In genomic region chr11:78952467-78952866, GRCm38 (mm10) we compare ENCODE assay signal across 8 mouse cellular contexts. TPM values are rescaled to one million over a fixed set of nuclear protein-coding genes. Genes with fewer than 3 reads are reported as not detected.
A peak's percentile ranks its signal among the peaks of the same experiment; 100 is the strongest.
DNase-seq lines count a peak whose midpoint lies in the region; ATAC-seq and TF ChIP-seq lines count a peak whose summit lies in the region.

No protein-coding gene starts in this region.

- 8% methylated on average over 17 of the region's 17 CpGs for WGBS in heart, embryonic 12.5 days
- 8% methylated on average over 17 of the region's 17 CpGs for WGBS in embryonic facial prominence, embryonic 10.5 days

- TF ChIP-seq POLR2A in ES-Bruce4 (IDR thresholded peaks at IDR 0.05; ENCODE audit: insufficient read depth, low read length) (no peak), myocyte (IDR thresholded peaks at IDR 0.05; ENCODE audit: insufficient read length, low read depth) (no peak)

- H3K79me2 ChIP-seq in myocyte (ENCODE audit: control insufficient read depth, insufficient read depth) = no peaks in the 10 kb centered on the region

- DNase-seq in heart, adult 11 months = no peak
- DNase-seq in embryonic facial prominence, embryonic 10.5 days (ENCODE audit: low spot score) = peak; percentile 80
- peak; percentile 18 for DNase-seq in induced T-regulatory cell, adult 2 months (ENCODE audit: low read depth)
- no peak for DNase-seq in left cerebral cortex, postnatal 10 days (ENCODE audit: extremely low spot score in 1 of 2, low spot score in 2 of 2)

- H3K27ac ChIP-seq in heart, embryonic 12.5 days (ENCODE audit: poor library complexity, severe bottlenecking) = no peak overlapping the region
- no peak overlapping the region for H3K27ac ChIP-seq in ES-Bruce4 (ENCODE audit: insufficient read depth, low read length)
- no peak overlapping the region for H3K27ac ChIP-seq in embryonic facial prominence, embryonic 10.5 days (replicated peaks)

- intact Hi-C loops in left cerebral cortex, postnatal 10 days (cut with DNase I) = loop anchor here (5.0 kb wide), 1 partner anchor 410 kb away; no protein-coding TSS in a partner anchor

- no peaks in the 10 kb centered on the region for H3K9me3 ChIP-seq in heart, embryonic 12.5 days (replicated peaks)
- H3K9me3 ChIP-seq in ES-Bruce4 (replicated peaks; ENCODE audit: control insufficient read depth, insufficient read depth, low read length, poor library complexity, severe bottlenecking) = no peaks in the 10 kb centered on the region
- no peaks in the 10 kb centered on the region for H3K9me3 ChIP-seq in embryonic facial prominence, embryonic 10.5 days

- no peak for TF ChIP-seq CTCF in ES-Bruce4 (IDR thresholded peaks at IDR 0.05; ENCODE audit: low read depth, low read length)

- no peak overlapping the region for H3K4me3 ChIP-seq in heart, embryonic 12.5 days
- H3K4me3 ChIP-seq in ES-Bruce4 (ENCODE audit: low read depth, low read length) (peak overlapping the region; percentile 36), myocyte (no peak overlapping the region)
- H3K4me3 ChIP-seq in embryonic facial prominence, embryonic 10.5 days = peak overlapping the region; percentile 29; the same call in 1 of the 2 replicates

- no peaks in the 10 kb centered on the region for H3K36me3 ChIP-seq in heart, embryonic 12.5 days
- H3K36me3 ChIP-seq in ES-Bruce4 (ENCODE audit: control insufficient read depth, insufficient read depth, low read length, poor library complexity, severe bottlenecking) (no peaks in the 10 kb centered on the region), myocyte (ENCODE audit: control insufficient read depth, insufficient read depth) (no peaks in the 10 kb centered on the region)
- no peaks in the 10 kb centered on the region for H3K36me3 ChIP-seq in embryonic facial prominence, embryonic 10.5 days (replicated peaks)

- peaks cover 5% of the 10 kb centered on the region; the same call in 1 of the 2 replicates for H3K4me1 ChIP-seq in heart, embryonic 12.5 days (replicated peaks)
- no peaks in the 10 kb centered on the region for H3K4me1 ChIP-seq in ES-Bruce4 (ENCODE audit: control insufficient read depth, insufficient read depth, low read length)
- peaks cover 4% of the 10 kb centered on the region for H3K4me1 ChIP-seq in embryonic facial prominence, embryonic 10.5 days

- no peak for ATAC-seq in heart, embryonic 12.5 days (ENCODE audit: insufficient number of reproducible peaks, low FRiP score)
- ATAC-seq in monocyte, adult 5-6 weeks (replicated peaks; ENCODE audit: insufficient number of reproducible peaks, low FRiP score, low TSS enrichment, poor library complexity, severe bottlenecking) = no peak

- H3K27me3 ChIP-seq in heart, embryonic 12.5 days (replicated peaks) = peaks cover 58% of the 10 kb centered on the region
- no peaks in the 10 kb centered on the region for H3K27me3 ChIP-seq in ES-Bruce4 (ENCODE audit: control insufficient read depth, insufficient read depth, low read length, poor library complexity, severe bottlenecking)
- peaks cover 31% of the 10 kb centered on the region for H3K27me3 ChIP-seq in embryonic facial prominence, embryonic 10.5 days (replicated peaks; ENCODE audit: low read depth, poor library complexity, severe bottlenecking)
- peaks cover 81% of the 10 kb centered on the region for H3K27me3 ChIP-seq in myocyte (ENCODE audit: control insufficient read depth, insufficient read depth, insufficient read length)

- H3K4me2 ChIP-seq in heart, embryonic 12.5 days = peak overlapping the region; percentile 44
- H3K4me2 ChIP-seq in myocyte (ENCODE audit: low read depth) = no peak overlapping the region

- no peak overlapping the region for H3K9ac ChIP-seq in heart, embryonic 12.5 days
- H3K9ac ChIP-seq in ES-Bruce4 (ENCODE audit: low read depth, poor library complexity, severe bottlenecking) = no peak overlapping the region

- peak; percentile 46; the same call in 1 of the 2 replicates for TF ChIP-seq EP300 in ES-Bruce4 (IDR thresholded peaks at IDR 0.05; ENCODE audit: insufficient read depth, low read depth, low read length)

- H3ac ChIP-seq in myocyte (ENCODE audit: control insufficient read depth, insufficient read length) = no peak overlapping the region

TF ChIP-seq in myocyte, 11 proteins besides CTCF, POLR2A, EP300 and RAD21:
- peak; percentile 89 for TF ChIP-seq REST (IDR thresholded peaks at IDR 0.05; ENCODE audit: insufficient read depth, insufficient read length)
- no peak for TF ChIP-seq E2F4 (IDR thresholded peaks at IDR 0.05; ENCODE audit: insufficient read depth)

RNA-seq across cellular contexts. Expression of gene Nos2, which starts 31.9 kb away (rescaled TPM):
- polyA plus RNA-seq in heart, embryonic 12.5 days (2016; fragmentation: Nextera tagmentation; extraction: Ambion mirVana) = 0.33 and 0.37 TPM in 2 replicates
- polyA plus RNA-seq in ES-Bruce4 (2011; ENCODE audit: insufficient read depth, insufficient read length, low read depth, missing spikeins) (3.0 and 3.4 TPM in 2 replicates), myocyte (2012; fragmentation: generic; extraction: Trizol) (0.38 TPM)
- 0.77 and 1.3 TPM in 2 replicates for polyA plus RNA-seq in embryonic facial prominence, embryonic 10.5 days (2016; fragmentation: Nextera tagmentation; extraction: Ambion mirVana)
- not detected in 3 replicates for total RNA-seq in monocyte, adult 5-6 weeks (2017)
- 1 to 10 TPM; 1.3 to 2.4 TPM for total RNA-seq in left cerebral cortex, postnatal 10 days (2021)

RNA-seq across cellular contexts. Expression of gene Lgals9, which starts 32.3 kb away (rescaled TPM):
- 53.7 and 53.8 TPM in 2 replicates for polyA plus RNA-seq in heart, embryonic 12.5 days (2016; fragmentation: Nextera tagmentation; extraction: Ambion mirVana)
- polyA plus RNA-seq in ES-Bruce4 (2011; ENCODE audit: insufficient read depth, insufficient read length, low read depth, missing spikeins) (8.8 and 10.7 TPM in 2 replicates), myocyte (2012; fragmentation: generic; extraction: Trizol) (20.9 TPM)
- 2.3 and 2.8 TPM in 2 replicates for polyA plus RNA-seq in embryonic facial prominence, embryonic 10.5 days (2016; fragmentation: Nextera tagmentation; extraction: Ambion mirVana)
- 23.7 to 36.3 TPM (median 30.3 TPM) in 3 replicates for total RNA-seq in monocyte, adult 5-6 weeks (2017)
- 1 to 10 TPM; 7.3 to 8.3 TPM for total RNA-seq in left cerebral cortex, postnatal 10 days (2021)

Comparison
In these comparisons a context has a peak if more than half of its experiments do, and no peak if none do; other contexts are left out.
1. H3K4me3 ChIP-seq: peak in ES-Bruce4 (single experiment) and embryonic facial prominence, embryonic 10.5 days (single experiment); none in heart, embryonic 12.5 days (single experiment) and myocyte (single experiment).
2. DNase-seq: peak in embryonic facial prominence, embryonic 10.5 days (single experiment) and induced T-regulatory cell, adult 2 months (single experiment); none in heart, adult 11 months (single experiment) and left cerebral cortex, postnatal 10 days (0 of 2).